Mouse (Mus musculus): ENCODE data around the gene Gm21987. TPM values are rescaled to one million over a fixed set of nuclear protein-coding genes. Genes with fewer than 3 reads are reported as not detected.

The Gm21987 gene
- total and polyA plus RNA-seq, 2 experiments, result not detected

GRCm38 (mm10) chr16:38359241-38359640, 12.4 kb downstream of the Gm21987 start:
- no peak overlapping the region for H3K27ac ChIP-seq (replicated peaks; ENCODE audit: insufficient read depth, low read depth, low read length)
- 90% methylated on average over 2 of the region's 2 CpGs for WGBS
- no peak for DNase-seq (ENCODE audit: extremely low read depth, low read depth, low spot score)

GRCm38 (mm10) chr16:38359857-38360256, 13.0 kb downstream of the Gm21987 start:
- no peak overlapping the region for H3K27ac ChIP-seq (replicated peaks; ENCODE audit: insufficient read depth, low read depth, low read length)
- no peak for DNase-seq (ENCODE audit: extremely low read depth, low read depth, low spot score)
- WGBS, result 75% methylated on average over 3 of the region's 3 CpGs

More at GRCm38 (mm10) chr16:38359241-38359640, 12.4 kb downstream of the Gm21987 start:
- no peaks in the 10 kb centered on the region for H3K4me1 ChIP-seq (ENCODE audit: control insufficient read depth, insufficient read depth, low read length)
- H3K27me3 ChIP-seq (ENCODE audit: control insufficient read depth, insufficient read depth, low read length), result no peaks in the 10 kb centered on the region
- H3K4me3 ChIP-seq (ENCODE audit: insufficient read depth, low read depth, low read length), result no peak overlapping the region
- H3K36me3 ChIP-seq (ENCODE audit: control insufficient read depth, insufficient read depth, low read length), result 0 out of 2 replicates have a peak, but pooled peaks cover 2% of the 10 kb centered on the region
- no peak overlapping the region for H3K9ac ChIP-seq (ENCODE audit: low read depth, low read length)
- TF ChIP-seq CTCF (IDR thresholded peaks at IDR 0.05; ENCODE audit: low read depth, low read length) (no peak), POLR2A (IDR thresholded peaks at IDR 0.05; ENCODE audit: extremely low read depth, insufficient read depth, low read length) (no peak)
- H3K79me2 ChIP-seq (ENCODE audit: control insufficient read depth, insufficient read depth, low read length), result no peaks in the 10 kb centered on the region

GRCm38 (mm10) chr16:38360317-38360716, 13.5 kb downstream of the Gm21987 start:
- H3K36me3 ChIP-seq (ENCODE audit: control insufficient read depth, insufficient read depth, low read length), result 0 out of 2 replicates have a peak, but pooled peaks cover 2% of the 10 kb centered on the region
- H3K27ac ChIP-seq (replicated peaks; ENCODE audit: insufficient read depth, low read depth, low read length), result no peak overlapping the region
- TF ChIP-seq CTCF (IDR thresholded peaks at IDR 0.05; ENCODE audit: low read depth, low read length), result no peak
- TF ChIP-seq POLR2A (IDR thresholded peaks at IDR 0.05; ENCODE audit: extremely low read depth, insufficient read depth, low read length), result no peak
- no peaks in the 10 kb centered on the region for H3K4me1 ChIP-seq (ENCODE audit: control insufficient read depth, insufficient read depth, low read length)
- 62% methylated on average over 2 of the region's 2 CpGs for WGBS
- no peaks in the 10 kb centered on the region for H3K79me2 ChIP-seq (ENCODE audit: control insufficient read depth, insufficient read depth, low read length)
- H3K27me3 ChIP-seq (ENCODE audit: control insufficient read depth, insufficient read depth, low read length), result no peaks in the 10 kb centered on the region
- no peak overlapping the region for H3K4me3 ChIP-seq (ENCODE audit: insufficient read depth, low read depth, low read length)
- no peak overlapping the region for H3K9ac ChIP-seq (ENCODE audit: low read depth, low read length)
- DNase-seq (ENCODE audit: extremely low read depth, low read depth, low spot score), result no peak

More at GRCm38 (mm10) chr16:38359857-38360256, 13.0 kb downstream of the Gm21987 start:
- TF ChIP-seq POLR2A (IDR thresholded peaks at IDR 0.05; ENCODE audit: extremely low read depth, insufficient read depth, low read length) (no peak), CTCF (IDR thresholded peaks at IDR 0.05; ENCODE audit: low read depth, low read length) (no peak)
- Histone ChIP-seq H3K4me3 (ENCODE audit: insufficient read depth, low read depth, low read length) (no peak overlapping the region), H3K27me3 (ENCODE audit: control insufficient read depth, insufficient read depth, low read length) (no peaks in the 10 kb centered on the region), H3K79me2 (ENCODE audit: control insufficient read depth, insufficient read depth, low read length) (no peaks in the 10 kb centered on the region), H3K9ac (ENCODE audit: low read depth, low read length) (no peak overlapping the region), H3K36me3 (ENCODE audit: control insufficient read depth, insufficient read depth, low read length) (0 out of 2 replicates have a peak, but pooled peaks cover 2% of the 10 kb centered on the region), H3K4me1 (ENCODE audit: control insufficient read depth, insufficient read depth, low read length) (no peaks in the 10 kb centered on the region)

- Histone ChIP-seq H3K27me3 (ENCODE audit: control insufficient read depth, insufficient read depth, low read length) (no peaks in the 10 kb centered on the region), H3K27ac (replicated peaks; ENCODE audit: insufficient read depth, low read depth, low read length) (no peak within 1 kb of the TSS), H3K9ac (ENCODE audit: low read depth, low read length) (no peak within 1 kb of the TSS), H3K4me1 (ENCODE audit: control insufficient read depth, insufficient read depth, low read length) (no peaks in the 10 kb centered on the region), H3K4me3 (ENCODE audit: insufficient read depth, low read depth, low read length) (no peak within 1 kb of the TSS), H3K36me3 (ENCODE audit: control insufficient read depth, insufficient read depth, low read length) (no peaks in the 10 kb centered on the region), H3K79me2 (ENCODE audit: control insufficient read depth, insufficient read depth, low read length) (no peaks in the 10 kb centered on the region)
- WGBS, result 29% methylated on average over 10 of the region's 10 CpGs
- TF ChIP-seq CTCF (IDR thresholded peaks at IDR 0.05; ENCODE audit: low read depth, low read length), result no peak
- no peak for DNase-seq (ENCODE audit: extremely low read depth, low read depth, low spot score)
These were observed 15.1 kb downstream of the Gm21987 start, which contains the start of gene Popdc2 for GRCm38 (mm10) chr16:38361933-38362332. TSS of gene Popdc2 (plus strand) at chr16:38362209.

GRCm38 (mm10) chr16:38362493-38363255, 15.8 kb downstream of the Gm21987 start:
- no peak overlapping the region for H3K27ac ChIP-seq (replicated peaks; ENCODE audit: insufficient read depth, low read depth, low read length)
- no peak overlapping the region for H3K9ac ChIP-seq (ENCODE audit: low read depth, low read length)

GRCm38 (mm10) chr16:38363256-38363595, 16.4 kb downstream of the Gm21987 start:
- Histone ChIP-seq H3K27me3 (ENCODE audit: control insufficient read depth, insufficient read depth, low read length) (no peaks in the 10 kb centered on the region), H3K36me3 (ENCODE audit: control insufficient read depth, insufficient read depth, low read length) (no peaks in the 10 kb centered on the region), H3K9ac (ENCODE audit: low read depth, low read length) (no peak overlapping the region), H3K4me1 (ENCODE audit: control insufficient read depth, insufficient read depth, low read length) (no peaks in the 10 kb centered on the region), H3K27ac (replicated peaks; ENCODE audit: insufficient read depth, low read depth, low read length) (no peak overlapping the region), H3K4me3 (ENCODE audit: insufficient read depth, low read depth, low read length) (no peak overlapping the region), H3K79me2 (ENCODE audit: control insufficient read depth, insufficient read depth, low read length) (no peaks in the 10 kb centered on the region)
- WGBS, result 58% methylated on average over 3 of the region's 3 CpGs
- no peak for TF ChIP-seq CTCF (IDR thresholded peaks at IDR 0.05; ENCODE audit: low read depth, low read length)
- TF ChIP-seq POLR2A (IDR thresholded peaks at IDR 0.05; ENCODE audit: extremely low read depth, insufficient read depth, low read length), result no peak
- DNase-seq (ENCODE audit: extremely low read depth, low read depth, low spot score), result no peak

More at GRCm38 (mm10) chr16:38362493-38363255, 15.8 kb downstream of the Gm21987 start:
- Histone ChIP-seq H3K27me3 (ENCODE audit: control insufficient read depth, insufficient read depth, low read length) (no peaks in the 10 kb centered on the region), H3K4me1 (ENCODE audit: control insufficient read depth, insufficient read depth, low read length) (no peaks in the 10 kb centered on the region), H3K4me3 (ENCODE audit: insufficient read depth, low read depth, low read length) (no peak overlapping the region), H3K79me2 (ENCODE audit: control insufficient read depth, insufficient read depth, low read length) (no peaks in the 10 kb centered on the region), H3K36me3 (ENCODE audit: control insufficient read depth, insufficient read depth, low read length) (no peaks in the 10 kb centered on the region)
- WGBS, result 74% methylated on average over 20 of the region's 20 CpGs
- TF ChIP-seq POLR2A (IDR thresholded peaks at IDR 0.05; ENCODE audit: extremely low read depth, insufficient read depth, low read length) (no peak), CTCF (IDR thresholded peaks at IDR 0.05; ENCODE audit: low read depth, low read length) (no peak)
- DNase-seq (ENCODE audit: extremely low read depth, low read depth, low spot score), result no peak

Data from liver, adult 2 months (tissue).